Mouse (Mus musculus): ENCODE data around the gene Rgs3. TPM values are rescaled to one million over a fixed set of nuclear protein-coding genes. Genes with fewer than 3 reads are reported as not detected.

Gene Rgs3
- polyA plus RNA-seq, 1 experiment from 2014 or later = 33.6 TPM

DNA sequence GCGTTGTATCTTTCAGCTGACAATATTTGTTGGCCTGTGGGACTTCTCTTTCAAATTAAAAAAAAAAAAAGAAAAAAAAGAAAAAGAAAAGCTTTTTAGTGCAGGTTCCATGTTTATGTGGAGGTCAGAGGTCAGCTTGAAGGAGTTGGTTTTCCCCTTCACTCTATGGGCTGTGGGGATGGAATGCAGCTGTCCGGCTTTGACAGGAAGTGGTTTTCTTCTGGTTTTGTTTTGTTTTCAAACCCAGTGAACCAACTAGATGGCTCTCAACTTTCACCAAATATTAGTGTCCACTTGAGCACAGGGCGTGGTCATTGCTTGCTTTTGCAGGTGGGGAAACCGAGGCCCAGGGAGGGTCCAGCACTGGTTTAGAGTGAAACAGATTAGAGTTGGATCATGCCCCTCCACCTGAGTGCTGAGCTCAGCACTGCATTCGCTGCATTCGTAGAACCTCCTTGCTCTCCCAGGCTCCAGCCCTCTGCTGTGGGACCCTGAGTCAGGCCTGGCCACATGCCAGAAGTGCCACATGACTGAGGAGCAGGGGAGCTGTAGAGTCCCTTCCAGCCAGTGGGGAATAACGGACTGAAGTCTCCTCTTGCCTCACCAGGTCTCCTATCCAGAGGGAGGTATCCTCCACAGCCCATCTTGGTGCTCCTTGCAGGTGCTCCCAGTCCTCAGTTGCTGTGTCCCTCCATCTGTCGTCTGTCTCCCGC is 178.5 kb downstream of the Rgs3 start:
- Histone ChIP-seq H3K27ac (ENCODE audit: low read depth, low read length) (no peak overlapping the region), H3K9me3 (ENCODE audit: control insufficient read depth, low read length) (no peaks in the 10 kb centered on the region), H3K4me1 (replicated peaks; ENCODE audit: control insufficient read depth, insufficient read depth, low read length) (no peaks in the 10 kb centered on the region; the same call in 1 of the 2 replicates), H3K27me3 (ENCODE audit: control insufficient read depth, insufficient read depth, low read length) (no peaks in the 10 kb centered on the region; the same call in 1 of the 2 replicates), H3K4me2 (ENCODE audit: low read depth, low read length, severe bottlenecking) (no peak overlapping the region), H3K36me3 (ENCODE audit: control insufficient read depth, insufficient read depth, low read length) (no peaks in the 10 kb centered on the region), H3K4me3 (ENCODE audit: low read depth, low read length) (no peak overlapping the region), H3K9ac (ENCODE audit: low read length) (no peak overlapping the region)
- no peak for DNase-seq (ENCODE audit: low spot score)
- 80% methylated on average over 9 of the region's 9 CpGs for WGBS
- ATAC-seq (replicated peaks; ENCODE audit: low FRiP score) = no peak

DNA sequence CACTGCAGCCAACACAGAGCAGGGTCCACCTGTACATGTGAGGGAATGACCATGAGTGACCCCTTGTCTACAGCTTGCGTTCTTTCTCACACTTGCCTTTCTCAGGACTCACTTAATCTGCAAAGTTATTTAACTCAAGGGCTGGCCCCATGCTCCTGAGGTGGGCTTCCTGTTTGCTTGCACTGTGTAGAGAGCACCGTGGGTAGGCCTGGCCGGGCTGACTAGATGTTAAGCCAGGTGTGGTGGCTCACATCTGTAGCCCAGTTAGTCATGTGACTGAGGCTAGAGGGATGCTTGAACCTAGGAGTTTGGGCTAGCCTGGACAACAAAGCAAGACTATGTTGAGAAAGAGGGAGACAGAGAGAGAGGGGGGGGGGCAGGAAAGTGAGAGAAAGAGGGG is 179.3 kb downstream of the Rgs3 start:
- 87% methylated on average over 3 of the region's 3 CpGs for WGBS
- Histone ChIP-seq H3K36me3 (ENCODE audit: control insufficient read depth, insufficient read depth, low read length) (no peaks in the 10 kb centered on the region), H3K4me1 (replicated peaks; ENCODE audit: control insufficient read depth, insufficient read depth, low read length) (no peaks in the 10 kb centered on the region; the same call in 1 of the 2 replicates), H3K4me3 (ENCODE audit: low read depth, low read length) (no peak overlapping the region), H3K27ac (ENCODE audit: low read depth, low read length) (no peak overlapping the region), H3K9ac (ENCODE audit: low read length) (no peak overlapping the region), H3K9me3 (ENCODE audit: control insufficient read depth, low read length) (no peaks in the 10 kb centered on the region), H3K27me3 (ENCODE audit: control insufficient read depth, insufficient read depth, low read length) (no peaks in the 10 kb centered on the region; the same call in 1 of the 2 replicates), H3K4me2 (ENCODE audit: low read depth, low read length, severe bottlenecking) (no peak overlapping the region)
- DNase-seq (ENCODE audit: low spot score) (no peak), ATAC-seq (replicated peaks; ENCODE audit: low FRiP score) (no peak)

DNA sequence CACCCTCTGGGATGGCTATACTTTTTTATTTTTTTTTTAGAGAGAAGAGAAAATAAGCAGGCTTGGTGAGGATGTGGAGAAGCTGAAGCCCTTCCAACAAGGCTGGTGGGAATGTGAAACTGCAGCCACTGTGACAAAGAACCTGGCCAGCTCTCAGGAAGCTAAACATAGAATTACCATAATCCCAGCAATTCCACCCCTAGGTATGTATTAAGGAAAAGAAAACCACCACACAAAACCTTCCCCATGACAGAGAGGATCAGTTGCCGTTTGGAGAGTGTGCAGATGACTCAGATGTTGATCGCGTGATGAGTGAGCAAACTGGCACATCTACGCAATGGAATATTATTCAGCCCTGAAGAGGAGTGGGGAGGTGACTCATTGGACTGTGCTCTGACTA is 179.9 kb downstream of the Rgs3 start:
- Histone ChIP-seq H3K27me3 (ENCODE audit: control insufficient read depth, insufficient read depth, low read length) (no peaks in the 10 kb centered on the region; the same call in 1 of the 2 replicates), H3K27ac (ENCODE audit: low read depth, low read length) (no peak overlapping the region), H3K4me1 (replicated peaks; ENCODE audit: control insufficient read depth, insufficient read depth, low read length) (peaks cover 2% of the 10 kb centered on the region; the same call in 1 of the 2 replicates), H3K9ac (ENCODE audit: low read length) (no peak overlapping the region), H3K4me2 (ENCODE audit: low read depth, low read length, severe bottlenecking) (no peak overlapping the region), H3K9me3 (ENCODE audit: control insufficient read depth, low read length) (no peaks in the 10 kb centered on the region), H3K36me3 (ENCODE audit: control insufficient read depth, insufficient read depth, low read length) (no peaks in the 10 kb centered on the region), H3K4me3 (ENCODE audit: low read depth, low read length) (no peak overlapping the region)
- DNase-seq (ENCODE audit: low spot score) (no peak), ATAC-seq (replicated peaks; ENCODE audit: low FRiP score) (no peak)
- 96% methylated on average over 4 of the region's 4 CpGs for WGBS

DNA sequence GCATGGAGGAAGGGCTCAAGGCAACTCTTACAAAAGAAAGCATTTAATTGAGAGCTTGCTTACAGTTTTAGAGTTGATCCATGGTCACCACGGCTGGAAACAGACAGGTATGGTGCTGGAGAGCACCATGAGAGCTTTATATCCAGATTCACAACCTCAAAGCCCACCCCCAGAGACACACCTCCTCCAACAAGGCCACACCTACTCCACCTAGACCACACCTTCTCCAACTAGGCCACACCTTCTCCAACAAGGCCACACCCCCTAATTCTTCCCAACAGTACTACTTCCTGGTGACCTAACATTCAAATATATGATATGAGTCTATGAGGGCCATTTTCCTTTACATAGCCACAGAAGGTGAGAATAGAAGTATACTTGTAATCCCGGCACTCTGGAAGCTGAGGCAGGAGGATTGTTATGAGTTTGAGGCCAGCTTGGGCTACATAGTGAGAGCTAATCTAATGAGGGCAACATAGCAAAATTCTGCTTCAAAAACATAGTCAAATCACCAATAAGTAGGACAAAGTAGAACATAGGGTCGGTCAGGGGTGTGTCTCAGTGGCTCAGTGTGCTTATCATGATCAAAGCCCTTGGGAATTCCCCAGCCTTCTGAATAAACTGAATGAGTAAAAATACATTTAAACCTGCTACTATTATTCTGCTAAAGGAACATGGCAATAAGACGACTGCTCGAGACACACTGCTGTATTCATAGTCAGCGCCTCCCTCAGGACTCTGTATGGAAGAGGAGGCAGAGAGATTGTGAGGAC is 180.8 kb downstream of the Rgs3 start:
- 91% methylated on average over 6 of the region's 6 CpGs for WGBS
- peaks cover 2% of the 10 kb centered on the region; the same call in 1 of the 2 replicates for H3K4me1 ChIP-seq (replicated peaks; ENCODE audit: control insufficient read depth, insufficient read depth, low read length)

DNA sequence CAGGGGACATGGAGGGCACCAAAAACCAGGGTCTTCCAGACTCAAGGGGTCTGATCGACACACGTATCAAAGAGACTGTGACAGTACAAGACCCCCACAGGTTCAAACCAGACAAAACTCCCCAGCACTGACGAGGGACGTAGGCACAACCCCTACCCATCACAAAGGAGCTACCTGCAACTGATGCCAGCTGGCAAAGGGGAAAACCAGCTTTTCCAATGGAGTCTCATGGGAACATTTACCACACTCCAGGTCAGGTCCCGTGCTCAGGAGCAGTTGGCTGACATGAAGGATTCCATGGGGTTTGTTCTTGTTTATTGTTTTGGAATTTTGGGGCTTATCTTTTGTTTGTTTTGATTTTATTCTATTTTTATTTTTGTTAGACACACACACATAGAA is 181.4 kb downstream of the Rgs3 start:
- 85% methylated on average over 5 of the region's 5 CpGs for WGBS
- ATAC-seq (replicated peaks; ENCODE audit: low FRiP score) = no peak
- H3K4me2 ChIP-seq (ENCODE audit: low read depth, low read length, severe bottlenecking) = no peak overlapping the region
- H3K4me3 ChIP-seq (ENCODE audit: low read depth, low read length) = no peak overlapping the region
- peaks cover 2% of the 10 kb centered on the region; the same call in 1 of the 2 replicates for H3K4me1 ChIP-seq (replicated peaks; ENCODE audit: control insufficient read depth, insufficient read depth, low read length)
- H3K9me3 ChIP-seq (ENCODE audit: control insufficient read depth, low read length) = no peaks in the 10 kb centered on the region
- DNase-seq (ENCODE audit: low spot score) = no peak
- H3K36me3 ChIP-seq (ENCODE audit: control insufficient read depth, insufficient read depth, low read length) = no peaks in the 10 kb centered on the region
- no peak overlapping the region for H3K27ac ChIP-seq (ENCODE audit: low read depth, low read length)
- no peak overlapping the region for H3K9ac ChIP-seq (ENCODE audit: low read length)
- no peaks in the 10 kb centered on the region for H3K27me3 ChIP-seq (ENCODE audit: control insufficient read depth, insufficient read depth, low read length)

More for the DNA sequence above, 180.8 kb downstream of the Rgs3 start:
- H3K27me3 ChIP-seq (ENCODE audit: control insufficient read depth, insufficient read depth, low read length) = no peaks in the 10 kb centered on the region
- no peaks in the 10 kb centered on the region for H3K9me3 ChIP-seq (ENCODE audit: control insufficient read depth, low read length)
- no peaks in the 10 kb centered on the region for H3K36me3 ChIP-seq (ENCODE audit: control insufficient read depth, insufficient read depth, low read length)
- H3K4me2 ChIP-seq (ENCODE audit: low read depth, low read length, severe bottlenecking) = no peak overlapping the region
- no peak overlapping the region for H3K9ac ChIP-seq (ENCODE audit: low read length)
- DNase-seq (ENCODE audit: low spot score) (no peak), ATAC-seq (replicated peaks; ENCODE audit: low FRiP score) (no peak)
- no peak overlapping the region for H3K27ac ChIP-seq (ENCODE audit: low read depth, low read length)
- H3K4me3 ChIP-seq (ENCODE audit: low read depth, low read length) = no peak overlapping the region

DNA sequence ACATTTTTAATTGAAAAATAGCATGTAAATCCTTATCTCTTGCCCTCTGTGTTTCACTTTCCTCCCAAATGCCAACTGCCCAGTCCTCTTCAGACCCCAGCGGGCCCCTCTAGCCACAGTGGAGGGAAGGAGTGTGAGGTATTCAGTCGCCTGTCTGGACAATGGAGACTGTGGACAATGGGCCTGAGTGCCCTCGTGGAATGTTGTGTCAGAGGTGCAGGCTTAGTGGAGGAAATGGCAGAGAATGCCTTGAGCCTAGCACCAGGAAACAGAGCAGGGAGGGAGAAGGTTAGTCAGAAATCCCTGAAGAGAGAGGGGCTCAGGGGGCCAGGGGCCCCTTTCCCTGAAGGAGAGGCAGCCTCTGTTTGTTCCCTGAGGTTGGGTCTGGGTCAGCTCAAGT is 182.0 kb downstream of the Rgs3 start:
- H3K27ac ChIP-seq (ENCODE audit: low read depth, low read length) = no peak overlapping the region
- H3K4me2 ChIP-seq (ENCODE audit: low read depth, low read length, severe bottlenecking) = no peak overlapping the region
- H3K4me1 ChIP-seq (replicated peaks; ENCODE audit: control insufficient read depth, insufficient read depth, low read length) = peaks cover 2% of the 10 kb centered on the region; the same call in 1 of the 2 replicates
- DNase-seq (ENCODE audit: low spot score) = no peak
- ATAC-seq (replicated peaks; ENCODE audit: low FRiP score) = peak; percentile 73
- H3K9ac ChIP-seq (ENCODE audit: low read length) = no peak overlapping the region
- WGBS = 11% methylated on average over 3 of the region's 3 CpGs
- no peaks in the 10 kb centered on the region for H3K9me3 ChIP-seq (ENCODE audit: control insufficient read depth, low read length)
- no peak overlapping the region for H3K4me3 ChIP-seq (ENCODE audit: low read depth, low read length)
- H3K36me3 ChIP-seq (ENCODE audit: control insufficient read depth, insufficient read depth, low read length) = no peaks in the 10 kb centered on the region
- no peaks in the 10 kb centered on the region for H3K27me3 ChIP-seq (ENCODE audit: control insufficient read depth, insufficient read depth, low read length)

DNA sequence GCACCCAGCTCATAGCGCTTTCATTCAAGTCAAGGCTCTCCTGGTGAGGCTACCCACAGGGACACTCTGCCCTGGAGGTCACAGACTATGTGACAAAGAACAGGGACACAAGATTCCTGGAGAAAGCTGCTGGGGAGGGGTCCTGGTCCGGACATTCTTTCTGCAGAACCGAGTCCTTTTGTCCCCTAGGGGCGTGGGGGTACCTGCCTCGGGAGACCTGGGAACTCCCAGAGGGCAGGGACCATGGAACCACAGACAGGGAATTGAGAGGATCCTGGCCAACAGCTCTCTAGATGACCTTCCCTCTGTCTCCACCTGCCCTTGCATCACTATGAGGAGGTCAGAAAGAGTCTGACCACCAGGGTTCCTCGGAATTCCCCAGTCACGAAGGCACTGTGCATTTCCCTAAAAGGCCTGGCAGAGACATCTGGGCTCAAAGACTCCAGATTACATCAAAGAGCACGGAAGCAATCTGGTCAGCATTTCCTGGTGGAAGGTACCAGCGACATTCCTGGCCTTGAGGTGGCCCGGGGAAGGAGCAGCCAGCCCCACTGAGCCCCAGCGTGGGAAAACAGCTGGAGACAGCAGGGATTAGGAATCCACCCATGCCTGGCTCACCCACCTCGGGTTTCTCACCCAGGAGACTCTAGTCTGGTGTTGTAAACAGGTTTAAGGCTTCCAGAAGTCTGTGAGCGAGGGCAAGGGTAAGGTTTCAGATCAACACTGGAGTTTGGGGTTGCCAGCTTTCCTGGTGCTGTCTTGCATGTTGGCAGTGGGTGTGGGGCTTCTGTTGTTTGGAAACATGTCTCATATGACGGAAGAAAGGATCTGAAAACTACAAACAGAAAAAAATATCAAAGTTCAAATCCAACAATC is 183.5 kb downstream of the Rgs3 start:
- Histone ChIP-seq H3K4me3 (ENCODE audit: low read depth, low read length) (no peak overlapping the region), H3K9me3 (ENCODE audit: control insufficient read depth, low read length) (no peaks in the 10 kb centered on the region), H3K4me2 (ENCODE audit: low read depth, low read length, severe bottlenecking) (no peak overlapping the region), H3K27ac (ENCODE audit: low read depth, low read length) (no peak overlapping the region), H3K9ac (ENCODE audit: low read length) (no peak overlapping the region), H3K4me1 (replicated peaks; ENCODE audit: control insufficient read depth, insufficient read depth, low read length) (peaks cover 2% of the 10 kb centered on the region; the same call in 1 of the 2 replicates), H3K36me3 (ENCODE audit: control insufficient read depth, insufficient read depth, low read length) (no peaks in the 10 kb centered on the region), H3K27me3 (ENCODE audit: control insufficient read depth, insufficient read depth, low read length) (no peaks in the 10 kb centered on the region)
- 69% methylated on average over 14 of the region's 14 CpGs for WGBS
- ATAC-seq (replicated peaks; ENCODE audit: low FRiP score) = no peak
- DNase-seq (ENCODE audit: low spot score) = no peak

DNA sequence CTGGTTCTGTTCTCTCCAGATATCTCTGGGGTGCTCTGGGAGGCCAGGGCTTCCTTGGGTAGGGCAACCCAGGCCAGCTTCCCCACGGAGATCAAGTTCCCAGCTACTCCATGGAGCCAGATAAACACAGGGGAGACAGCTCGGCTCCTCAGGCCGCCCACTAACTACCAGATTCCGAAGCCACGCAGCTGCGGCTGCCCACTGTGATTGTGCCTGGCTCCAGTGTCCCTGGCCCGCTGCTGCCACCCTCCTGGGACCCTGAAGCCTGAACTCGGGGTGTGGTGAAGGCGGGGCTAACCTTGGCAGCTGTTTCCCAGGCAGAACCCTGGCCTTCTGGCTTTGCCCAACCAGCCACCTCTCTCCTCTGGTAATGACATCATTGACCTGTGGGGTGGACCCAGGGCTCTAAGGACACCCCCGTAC is 184.9 kb downstream of the Rgs3 start:
- no peak overlapping the region for H3K4me3 ChIP-seq (ENCODE audit: low read depth, low read length)
- 0 out of 2 replicates have a peak, but pooled peaks have one; percentile 22 for ATAC-seq (replicated peaks; ENCODE audit: low FRiP score)
- H3K9ac ChIP-seq (ENCODE audit: low read length) = no peak overlapping the region
- WGBS = 56% methylated on average over 10 of the region's 10 CpGs
- H3K36me3 ChIP-seq (ENCODE audit: control insufficient read depth, insufficient read depth, low read length) = no peaks in the 10 kb centered on the region
- no peak for DNase-seq (ENCODE audit: low spot score)
- H3K27me3 ChIP-seq (ENCODE audit: control insufficient read depth, insufficient read depth, low read length) = no peaks in the 10 kb centered on the region
- no peaks in the 10 kb centered on the region for H3K9me3 ChIP-seq (ENCODE audit: control insufficient read depth, low read length)
- H3K4me2 ChIP-seq (ENCODE audit: low read depth, low read length, severe bottlenecking) = no peak overlapping the region
- peaks cover 2% of the 10 kb centered on the region; the same call in 1 of the 2 replicates for H3K4me1 ChIP-seq (replicated peaks; ENCODE audit: control insufficient read depth, insufficient read depth, low read length)
- no peak overlapping the region for H3K27ac ChIP-seq (ENCODE audit: low read depth, low read length)
